Mouse (Mus musculus): ENCODE results near the gene Fshr. TPM values are rescaled to one million over a fixed set of nuclear protein-coding genes. Genes with fewer than 3 reads are reported as not detected.
"Not testable (repeated sequence)": the region's sequence is repeated elsewhere in the genome, so short reads cannot be mapped to it uniquely, and the experiment has no call there.

The Fshr gene
- total and polyA plus RNA-seq, 2 experiments from 2014 or later = not detected

DNA sequence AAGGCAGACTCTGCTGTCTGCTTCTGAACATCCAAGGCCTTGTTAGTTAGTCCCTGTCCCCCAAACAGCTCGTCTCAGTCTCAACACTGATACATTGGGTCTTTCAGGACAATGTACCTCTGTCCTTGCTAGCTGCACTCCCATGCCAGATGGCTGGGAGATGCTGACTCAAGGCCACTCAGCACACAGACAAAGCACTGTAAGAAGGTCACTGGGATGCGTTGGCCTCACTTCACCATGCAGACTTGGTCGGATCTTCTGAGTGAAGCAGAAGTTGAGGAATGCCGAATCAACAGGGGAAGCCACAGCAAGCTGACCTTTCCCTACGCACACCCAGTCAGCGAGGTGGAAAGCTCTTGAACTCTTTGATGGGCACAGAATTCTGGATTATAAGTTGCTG is 55.7 kb downstream of the Fshr start:
- no peaks in the 10 kb centered on the region for H3K36me3 ChIP-seq (ENCODE audit: insufficient read depth, low read length)
- 88% methylated on average over 6 of the region's 6 CpGs for WGBS

DNA sequence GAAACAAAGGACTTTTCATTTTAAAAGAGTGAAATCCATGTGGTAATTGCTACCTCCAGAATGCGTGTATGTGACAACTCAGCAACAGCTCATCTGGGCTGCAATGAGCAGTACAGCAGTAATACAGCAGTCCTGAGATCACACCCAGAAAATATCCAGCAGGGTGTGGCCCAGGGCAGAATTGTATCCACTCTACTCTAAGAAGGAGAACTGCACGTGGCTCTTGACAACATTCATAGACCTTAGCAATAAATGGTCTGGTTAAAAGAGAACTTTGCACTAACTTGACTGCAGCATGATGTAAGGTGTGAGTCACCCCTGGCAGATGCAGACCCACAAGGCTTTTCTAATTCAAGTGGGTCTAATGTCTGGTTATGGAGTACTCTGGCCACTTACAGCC is 80.5 kb downstream of the Fshr start:
- no peak for TF ChIP-seq CTCF (IDR thresholded peaks at IDR 0.05)
- Histone ChIP-seq H3K4me1 (ENCODE audit: insufficient read depth, low read length) (no peaks in the 10 kb centered on the region), H3K4me3 (ENCODE audit: low read depth, low read length) (no peak overlapping the region), H3K27ac (ENCODE audit: low read depth, low read length) (no peak overlapping the region), H3K9ac (replicated peaks; ENCODE audit: low read length, poor library complexity, severe bottlenecking) (no peak overlapping the region), H3K27me3 (ENCODE audit: insufficient read depth, low read length) (no peaks in the 10 kb centered on the region), H3K36me3 (ENCODE audit: insufficient read depth, low read length) (no peaks in the 10 kb centered on the region), H3K9me3 (ENCODE audit: low read length) (no peaks in the 10 kb centered on the region), H3K4me2 (ENCODE audit: low read depth, low read length, poor library complexity, severe bottlenecking) (no peak overlapping the region)
- ATAC-seq (ENCODE audit: low FRiP score) = no peak
- 75% methylated on average over 2 of the region's 2 CpGs for WGBS
- DNase-seq (ENCODE audit: low spot score) = no peak

More for the DNA sequence above, 55.7 kb downstream of the Fshr start:
- ATAC-seq (ENCODE audit: low FRiP score) (no peak), DNase-seq (ENCODE audit: low spot score) (no peak)
- Histone ChIP-seq H3K27me3 (ENCODE audit: insufficient read depth, low read length) (no peaks in the 10 kb centered on the region), H3K4me2 (ENCODE audit: low read depth, low read length, poor library complexity, severe bottlenecking) (no peak overlapping the region), H3K4me3 (ENCODE audit: low read depth, low read length) (no peak overlapping the region), H3K9me3 (ENCODE audit: low read length) (no peaks in the 10 kb centered on the region), H3K9ac (replicated peaks; ENCODE audit: low read length, poor library complexity, severe bottlenecking) (no peak overlapping the region), H3K4me1 (ENCODE audit: insufficient read depth, low read length) (no peaks in the 10 kb centered on the region), H3K27ac (ENCODE audit: low read depth, low read length) (no peak overlapping the region)
- TF ChIP-seq CTCF (IDR thresholded peaks at IDR 0.05) = no peak

DNA sequence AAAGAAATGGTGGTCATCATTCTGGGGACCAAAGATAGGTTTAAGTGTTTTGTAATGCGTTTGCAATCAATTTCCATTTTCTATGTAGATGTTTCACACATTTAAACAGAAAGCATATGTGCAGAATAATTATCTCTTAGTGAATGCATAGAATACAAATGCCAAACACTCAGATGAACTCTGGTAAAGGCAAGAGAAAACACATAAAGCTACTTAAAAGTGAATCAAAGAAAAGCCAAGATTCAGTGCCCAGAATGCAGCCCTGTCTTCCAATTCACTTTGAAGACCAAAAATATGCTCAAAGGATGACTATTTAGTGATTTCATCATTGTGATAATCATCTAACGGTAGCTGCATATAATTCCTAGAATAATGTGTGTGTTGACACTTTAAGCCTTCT is 81.2 kb downstream of the Fshr start:
- TF ChIP-seq CTCF (IDR thresholded peaks at IDR 0.05) = no peak
- 56% methylated on average over 2 of the region's 2 CpGs for WGBS

DNA sequence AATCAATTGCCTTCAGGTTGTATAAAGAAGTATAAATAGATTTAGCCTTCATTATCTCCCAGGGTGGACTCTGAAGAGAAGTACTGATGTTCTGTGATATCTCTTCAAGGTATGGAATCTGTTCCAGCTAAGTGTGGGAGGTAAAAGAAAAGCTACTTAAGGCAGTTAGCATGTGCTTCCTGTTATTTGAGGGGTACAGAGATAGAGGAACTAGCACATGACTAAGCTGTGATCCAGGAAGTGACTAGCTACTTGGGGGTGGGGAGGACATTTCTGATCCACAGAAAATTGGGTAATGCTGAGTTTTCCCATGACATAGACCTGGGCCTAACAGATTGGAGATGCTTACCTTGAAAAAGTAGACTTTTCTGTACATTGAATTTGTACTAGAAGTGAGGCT is 86.5 kb downstream of the Fshr start:
- H3K27ac ChIP-seq (ENCODE audit: low read depth, low read length) = no peak overlapping the region
- no peak for TF ChIP-seq CTCF (IDR thresholded peaks at IDR 0.05)

More for the DNA sequence above, 81.2 kb downstream of the Fshr start:
- no peaks in the 10 kb centered on the region for H3K27me3 ChIP-seq (ENCODE audit: insufficient read depth, low read length)
- no peak overlapping the region for H3K27ac ChIP-seq (ENCODE audit: low read depth, low read length)
- H3K36me3 ChIP-seq (ENCODE audit: insufficient read depth, low read length) = no peaks in the 10 kb centered on the region
- no peak overlapping the region for H3K4me2 ChIP-seq (ENCODE audit: low read depth, low read length, poor library complexity, severe bottlenecking)
- H3K9me3 ChIP-seq (ENCODE audit: low read length) = no peaks in the 10 kb centered on the region
- DNase-seq (ENCODE audit: low spot score) (no peak), ATAC-seq (ENCODE audit: low FRiP score) (no peak)
- H3K4me1 ChIP-seq (ENCODE audit: insufficient read depth, low read length) = no peaks in the 10 kb centered on the region
- no peak overlapping the region for H3K9ac ChIP-seq (replicated peaks; ENCODE audit: low read length, poor library complexity, severe bottlenecking)
- no peak overlapping the region for H3K4me3 ChIP-seq (ENCODE audit: low read depth, low read length)

DNA sequence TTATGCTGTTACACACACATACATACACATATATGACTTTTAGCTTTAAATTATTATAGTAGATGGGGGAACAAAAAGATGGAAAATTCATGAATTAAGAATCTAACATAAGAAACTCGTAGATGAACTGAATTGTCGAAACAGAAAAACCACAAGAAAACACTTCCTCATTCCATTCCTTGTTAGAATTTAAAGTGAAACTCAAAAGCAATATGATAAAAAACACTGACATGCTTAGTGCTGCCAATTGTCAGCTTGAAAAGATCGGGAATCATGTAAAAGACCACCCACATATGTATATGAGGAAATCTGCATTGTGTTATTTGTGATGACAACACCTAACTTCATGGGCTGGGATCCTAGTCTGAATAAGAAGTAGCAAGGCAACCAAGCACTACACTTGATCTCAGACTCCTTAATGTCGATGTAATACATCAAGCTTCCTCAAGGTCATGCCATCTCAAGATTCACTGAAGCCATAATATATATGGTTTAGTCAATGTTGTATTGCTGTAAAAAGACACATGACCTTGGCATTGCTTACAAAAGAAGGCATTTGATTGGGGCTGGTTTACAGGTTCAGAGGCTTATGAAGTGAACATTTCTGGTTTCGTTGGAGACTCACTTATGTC is 99.6 kb downstream of the Fshr start:
- H3K27me3 ChIP-seq (ENCODE audit: insufficient read depth, low read length) = no peaks in the 10 kb centered on the region
- H3K36me3 ChIP-seq (ENCODE audit: insufficient read depth, low read length) = no peaks in the 10 kb centered on the region
- no peaks in the 10 kb centered on the region for H3K9me3 ChIP-seq (ENCODE audit: low read length)
- no peak overlapping the region for H3K27ac ChIP-seq (ENCODE audit: low read depth, low read length)
- DNase-seq (ENCODE audit: low spot score) (no peak), ATAC-seq (ENCODE audit: low FRiP score) (no peak)
- H3K4me3 ChIP-seq (ENCODE audit: low read depth, low read length) = no peak overlapping the region
- H3K9ac ChIP-seq (replicated peaks; ENCODE audit: low read length, poor library complexity, severe bottlenecking) = no peak overlapping the region
- 92% methylated on average over 5 of the region's 5 CpGs for WGBS
- no peak overlapping the region for H3K4me2 ChIP-seq (ENCODE audit: low read depth, low read length, poor library complexity, severe bottlenecking)
- no peaks in the 10 kb centered on the region for H3K4me1 ChIP-seq (ENCODE audit: insufficient read depth, low read length)
- TF ChIP-seq CTCF (IDR thresholded peaks at IDR 0.05) = no peak

More for the DNA sequence above, 86.5 kb downstream of the Fshr start:
- ATAC-seq (ENCODE audit: low FRiP score) (no peak), DNase-seq (ENCODE audit: low spot score) (no peak)
- H3K4me2 ChIP-seq (ENCODE audit: low read depth, low read length, poor library complexity, severe bottlenecking) = no peak overlapping the region
- H3K36me3 ChIP-seq (ENCODE audit: insufficient read depth, low read length) = no peaks in the 10 kb centered on the region
- H3K27me3 ChIP-seq (ENCODE audit: insufficient read depth, low read length) = no peaks in the 10 kb centered on the region
- no peak overlapping the region for H3K4me3 ChIP-seq (ENCODE audit: low read depth, low read length)
- H3K9ac ChIP-seq (replicated peaks; ENCODE audit: low read length, poor library complexity, severe bottlenecking) = no peak overlapping the region
- no peaks in the 10 kb centered on the region for H3K4me1 ChIP-seq (ENCODE audit: insufficient read depth, low read length)
- no peaks in the 10 kb centered on the region for H3K9me3 ChIP-seq (ENCODE audit: low read length)

DNA sequence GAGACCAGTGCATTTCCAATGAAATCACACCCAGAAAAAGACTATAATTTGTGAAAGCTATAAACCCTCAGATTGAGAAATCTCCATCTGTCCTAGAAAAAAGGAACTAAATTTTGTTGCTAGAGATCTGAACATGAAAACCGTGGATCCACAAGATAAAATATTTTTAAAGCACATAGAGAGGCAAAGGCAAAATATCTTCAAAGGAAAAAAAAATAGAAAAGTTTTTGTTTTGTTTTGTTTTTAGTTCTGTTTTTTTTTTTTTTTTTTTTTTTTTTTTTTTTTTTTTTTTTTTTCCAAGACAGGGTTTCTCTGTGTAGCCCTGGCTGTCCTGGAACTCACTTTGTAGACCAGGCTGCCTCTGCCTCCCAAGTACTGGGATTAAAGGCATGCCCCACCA is 100.7 kb downstream of the Fshr start:
- H3K36me3 ChIP-seq (ENCODE audit: insufficient read depth, low read length); H3K9ac ChIP-seq (replicated peaks; ENCODE audit: low read length, poor library complexity, severe bottlenecking); H3K9me3 ChIP-seq (ENCODE audit: low read length); H3K4me3 ChIP-seq (ENCODE audit: low read depth, low read length); H3K4me2 ChIP-seq (ENCODE audit: low read depth, low read length, poor library complexity, severe bottlenecking); H3K27ac ChIP-seq (ENCODE audit: low read depth, low read length); H3K27me3 ChIP-seq (ENCODE audit: insufficient read depth, low read length); DNase-seq (ENCODE audit: low spot score); ATAC-seq (ENCODE audit: low FRiP score); H3K4me1 ChIP-seq (ENCODE audit: insufficient read depth, low read length): not testable (repeated sequence)
- 86% methylated on average over 1 of the region's 1 CpGs for WGBS
